Mouse (Mus musculus): Measurements from ENCODE around the gene Sigmar1.
A peak's percentile ranks its signal among the peaks of the same experiment; 100 is the strongest.
"Not testable (repeated sequence)": the region's sequence is repeated elsewhere in the genome, so short reads cannot be mapped to it uniquely, and the experiment has no call there.

Gene Sigmar1

DNA sequence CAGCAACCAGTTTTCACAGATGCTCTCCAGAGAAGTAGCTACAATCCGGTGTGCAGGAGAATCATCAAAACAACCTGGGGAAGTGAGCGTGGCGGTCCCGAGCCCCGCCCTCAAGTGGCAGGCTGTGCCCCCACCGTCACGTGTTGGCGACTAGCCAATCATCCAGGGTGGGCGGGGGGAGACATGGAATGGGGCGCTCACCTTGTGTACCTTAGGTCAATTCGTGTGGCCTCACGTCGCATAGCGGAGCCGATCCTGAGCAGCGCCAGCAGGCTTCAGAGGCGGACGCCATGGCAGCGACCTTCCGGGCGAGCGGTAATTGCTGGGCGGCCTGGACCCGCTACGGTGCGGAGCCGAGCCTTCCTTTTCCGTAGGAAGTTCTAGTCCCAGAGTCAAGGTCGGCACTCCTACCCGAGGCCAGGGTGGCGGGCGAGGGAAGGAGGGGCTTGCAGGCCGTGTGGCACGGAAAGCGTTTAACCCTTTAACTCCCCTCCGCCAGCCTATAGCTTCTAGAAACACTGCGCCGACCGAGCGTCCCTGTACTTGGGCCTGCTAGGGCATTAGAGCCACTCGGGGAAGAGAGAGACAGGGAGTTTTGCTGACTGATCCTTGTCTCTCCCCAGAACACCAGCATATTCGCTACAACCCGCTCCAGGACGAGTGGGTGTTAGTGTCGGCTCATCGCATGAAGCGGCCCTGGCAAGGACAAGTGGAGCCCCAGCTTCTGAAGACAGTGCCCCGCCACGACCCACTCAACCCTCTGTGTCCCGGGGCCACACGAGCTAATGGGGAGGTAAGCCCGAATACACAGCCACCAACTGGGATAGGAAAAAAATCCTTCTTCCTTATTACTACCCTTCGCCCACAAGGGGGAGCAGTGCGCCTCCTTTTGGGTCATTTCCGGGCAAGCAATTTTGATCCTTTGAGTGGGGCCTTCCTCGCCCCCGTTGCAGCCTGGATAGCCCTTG lies at the start of gene Sigmar1:
TSS of gene Sigmar1 (minus strand) at position 820 of the 968 bp plus-strand sequence.
- DNase-seq (ENCODE audit: low read depth, low spot score), result peak; percentile 94

DNA sequence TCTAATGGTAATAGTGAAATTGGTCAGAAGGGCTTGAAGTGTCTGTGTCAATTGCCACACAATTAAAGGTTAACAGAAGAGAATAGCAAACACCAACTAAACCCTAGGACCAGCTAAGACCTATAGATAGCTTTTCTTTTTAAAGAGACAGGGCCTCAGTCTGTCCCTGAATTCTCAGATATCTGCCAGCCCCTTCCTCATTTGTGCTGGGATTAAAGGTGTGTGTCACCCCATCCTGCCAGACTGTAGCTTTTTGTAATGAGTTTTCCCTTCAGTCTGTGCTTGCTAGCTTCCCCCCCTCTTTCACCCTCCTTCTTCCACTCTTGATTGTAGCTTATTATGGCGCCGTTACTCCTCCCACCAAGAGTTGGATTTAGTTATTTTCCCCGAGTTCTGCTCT lies 27.2 kb upstream of the Sigmar1 start:
- not testable (repeated sequence) for DNase-seq (ENCODE audit: low read depth, low spot score)

DNA sequence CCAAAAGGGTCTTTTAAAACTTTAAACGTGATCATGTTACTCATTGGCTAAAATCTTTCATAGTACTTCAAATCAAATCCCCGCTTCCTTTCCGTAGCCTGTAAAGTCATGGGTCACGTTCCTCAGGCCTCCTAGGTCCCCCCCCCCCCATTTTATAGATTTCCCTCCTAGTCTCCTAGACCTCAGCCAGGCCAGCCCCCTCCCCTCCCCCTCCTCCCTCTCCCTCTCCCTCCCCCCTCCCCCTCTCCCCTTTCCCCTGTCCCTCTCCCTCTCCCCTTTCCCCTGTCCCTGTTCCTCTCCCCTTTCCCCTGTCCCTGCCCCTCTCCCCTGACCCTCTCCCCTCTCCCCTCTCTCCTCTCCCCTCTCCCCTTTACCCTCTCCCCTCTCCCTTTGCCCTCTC lies 26.8 kb upstream of the Sigmar1 start:
- not testable (repeated sequence) for DNase-seq (ENCODE audit: low read depth, low spot score)

DNA sequence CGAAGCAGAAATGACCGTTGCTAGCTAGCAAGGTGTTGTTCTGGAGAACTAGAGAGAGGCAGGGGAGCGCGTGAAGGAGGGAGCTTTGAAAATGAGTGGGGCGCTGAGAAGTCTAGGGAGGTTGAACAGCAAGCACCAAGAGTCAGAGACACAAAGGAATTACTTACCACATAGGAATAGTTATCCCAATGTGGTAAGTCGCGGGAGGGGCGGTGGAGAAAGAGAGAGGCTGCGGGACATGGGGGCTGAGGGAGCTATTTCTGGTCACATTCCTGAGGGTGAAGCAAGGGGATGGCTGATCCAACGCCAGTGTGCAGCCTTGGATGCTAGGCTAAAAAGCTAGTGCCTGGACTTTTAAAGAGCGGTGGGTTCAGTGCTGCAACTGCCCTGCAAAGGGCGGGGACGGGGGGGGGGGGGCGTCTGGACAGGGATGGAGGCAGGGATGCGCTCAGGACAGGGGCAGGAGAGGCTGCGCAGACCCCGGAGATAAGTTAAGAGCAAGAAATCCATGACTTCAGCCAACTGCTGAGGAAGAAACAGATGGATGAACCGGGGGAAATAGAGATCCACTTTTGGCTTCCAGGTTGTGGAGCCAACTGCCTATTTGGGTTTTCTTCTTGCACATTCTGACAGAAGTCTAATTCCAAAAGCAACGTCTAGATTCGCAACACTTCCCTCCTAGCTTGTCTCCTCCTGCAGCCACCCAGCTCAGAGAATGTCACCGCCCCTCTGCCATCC lies 26.0 kb upstream of the Sigmar1 start:
- DNase-seq (ENCODE audit: low read depth, low spot score), result not testable (repeated sequence)

DNA sequence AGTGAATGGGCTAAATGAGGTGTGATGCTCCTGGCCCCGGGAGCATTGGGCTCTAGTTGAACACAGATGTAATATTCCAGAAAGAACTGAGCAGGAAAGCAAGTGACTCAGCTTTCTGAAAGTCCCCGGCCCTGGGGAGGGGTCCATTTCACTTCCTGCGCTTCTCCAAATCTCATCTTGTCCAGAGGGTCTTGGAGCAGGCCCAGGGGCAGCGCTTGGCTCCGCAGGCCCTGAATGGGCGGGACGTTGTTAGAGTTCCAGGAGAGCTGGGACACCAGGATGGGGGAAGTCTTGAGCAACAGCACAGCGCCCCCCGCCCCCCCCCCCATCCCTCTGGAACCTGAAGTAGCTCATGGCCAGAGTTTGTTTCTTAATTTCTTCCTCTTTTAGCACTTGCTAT lies 25.3 kb upstream of the Sigmar1 start:
- not testable (repeated sequence) for DNase-seq (ENCODE audit: low read depth, low spot score)

DNA sequence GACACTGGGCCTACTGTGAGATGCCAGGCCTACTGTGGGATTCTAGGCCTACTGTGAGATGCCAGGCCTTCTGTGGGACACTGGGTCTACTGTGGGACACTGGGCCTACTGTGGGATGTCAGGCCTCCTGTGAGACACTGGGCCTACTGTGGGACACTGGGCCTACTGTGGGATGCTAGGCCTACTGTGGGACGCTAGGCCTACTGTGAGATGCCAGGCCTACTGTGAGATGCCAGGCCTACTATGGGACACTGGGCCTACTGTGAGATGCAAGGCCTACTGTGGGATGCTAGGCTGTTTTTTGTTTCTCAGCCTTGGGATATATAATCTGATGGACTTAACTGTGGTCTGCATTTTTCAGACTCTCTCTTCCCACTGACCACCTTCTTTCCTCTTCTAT lies 19.9 kb upstream of the Sigmar1 start:
- DNase-seq (ENCODE audit: low read depth, low spot score), result not testable (repeated sequence)

DNA sequence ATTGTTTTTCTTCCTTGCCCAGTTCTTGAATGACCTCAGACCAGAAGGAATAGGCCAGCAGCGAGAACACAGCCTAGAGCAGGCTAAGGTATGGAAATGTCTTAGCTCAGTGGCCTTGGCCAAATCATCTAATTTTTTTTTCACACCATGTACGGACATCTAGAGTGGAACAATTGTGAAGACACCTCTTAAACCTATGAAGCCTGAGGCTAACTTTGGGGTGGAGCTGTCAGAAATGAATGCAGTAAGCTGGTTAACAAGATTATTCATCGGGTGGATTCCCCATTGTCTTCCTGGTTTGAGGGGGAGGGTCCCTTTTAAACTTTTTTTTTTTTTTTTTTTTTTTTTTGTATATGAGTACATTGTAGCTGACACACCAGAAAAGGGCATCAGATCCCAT lies 18.5 kb upstream of the Sigmar1 start:
- DNase-seq (ENCODE audit: low read depth, low spot score), result peak; percentile 49

DNA sequence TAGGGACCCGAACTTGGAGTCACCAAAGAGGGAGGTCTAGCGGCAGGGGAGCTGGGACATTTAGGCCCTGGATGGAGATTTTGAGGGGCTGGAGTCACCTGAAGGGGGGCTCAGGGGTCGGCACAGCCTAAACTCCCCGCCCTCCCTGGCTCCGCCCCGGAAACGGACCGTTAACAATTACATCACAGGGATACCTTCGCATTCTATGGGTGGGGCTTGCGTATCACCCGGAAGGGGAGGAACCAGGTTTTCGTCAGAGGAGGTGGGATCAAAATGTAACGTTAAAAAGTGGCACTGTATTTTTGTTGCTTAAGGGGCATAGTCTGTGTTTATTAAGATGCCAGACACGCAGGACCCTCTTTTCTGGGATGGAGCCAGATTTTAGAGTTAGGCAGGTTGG lies 18.0 kb upstream of the Sigmar1 start, which contains the start of gene Ccl27a:
TSS of gene Ccl27a (minus strand) at position 246 of the 400 bp plus-strand sequence.
- peak; percentile 89 for DNase-seq (ENCODE audit: low read depth, low spot score)

DNA sequence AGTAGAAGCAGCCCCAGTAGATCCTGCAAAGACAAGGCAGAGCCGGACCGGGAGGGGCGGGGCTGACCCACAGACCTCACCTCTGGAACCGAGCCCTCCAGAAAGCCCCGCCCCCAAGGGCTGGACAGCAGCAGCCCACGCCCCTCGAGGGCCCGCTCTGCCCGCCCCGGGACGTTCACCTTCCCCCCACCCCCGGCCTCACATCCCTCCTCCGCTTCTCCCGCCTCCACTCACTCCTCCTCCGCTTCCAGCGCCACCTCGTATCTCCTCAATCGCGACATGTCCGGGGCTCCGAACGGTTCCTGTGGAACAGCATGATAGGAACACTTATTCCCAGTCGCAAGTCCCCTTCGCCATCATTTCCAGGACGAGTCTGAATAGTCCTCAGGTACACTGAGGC lies 17.5 kb upstream of the Sigmar1 start:
- peak; percentile 77 for DNase-seq (ENCODE audit: low read depth, low spot score)

DNA sequence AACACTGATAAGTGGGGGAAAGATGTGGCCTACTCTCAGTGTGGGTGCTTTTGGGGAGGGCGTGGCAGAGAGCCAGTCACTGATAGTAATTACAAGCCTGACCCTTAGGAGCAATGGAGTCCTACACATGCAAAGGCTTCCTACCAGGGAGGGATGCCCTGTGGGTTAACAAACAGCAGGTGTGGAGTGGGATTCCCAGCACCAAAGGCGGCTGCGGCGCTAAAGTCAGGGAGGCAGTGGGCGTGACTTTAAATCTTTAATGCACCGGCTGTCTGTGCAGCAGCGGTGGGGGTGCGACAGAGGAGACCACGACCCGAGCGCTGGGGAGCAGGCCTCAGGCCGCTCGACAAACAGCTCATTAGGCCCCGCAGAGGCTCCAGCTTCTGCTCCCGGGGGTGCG lies 17.0 kb upstream of the Sigmar1 start:
- not testable (repeated sequence) for DNase-seq (ENCODE audit: low read depth, low spot score)

DNA sequence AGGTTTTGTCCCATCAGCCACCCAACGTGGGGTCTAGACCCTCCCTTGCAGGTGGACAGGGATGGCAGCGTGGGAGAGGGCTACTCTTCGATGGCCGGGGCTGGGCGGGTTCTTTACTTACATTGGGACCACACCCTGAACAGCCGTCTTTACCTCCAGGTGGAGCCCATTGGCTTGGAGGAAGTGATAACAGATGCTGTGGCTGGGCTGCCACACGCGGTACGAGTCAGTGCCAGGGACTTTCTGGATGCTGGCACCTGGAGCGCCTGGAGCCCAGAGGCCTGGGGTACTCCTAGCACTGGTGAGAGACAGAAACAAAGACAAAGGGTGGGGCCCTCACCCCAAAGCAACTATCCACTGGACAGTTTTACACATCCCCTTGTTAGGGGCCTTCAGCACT lies 11.3 kb upstream of the Sigmar1 start:
- not testable (repeated sequence) for DNase-seq (ENCODE audit: low read depth, low spot score)

DNA sequence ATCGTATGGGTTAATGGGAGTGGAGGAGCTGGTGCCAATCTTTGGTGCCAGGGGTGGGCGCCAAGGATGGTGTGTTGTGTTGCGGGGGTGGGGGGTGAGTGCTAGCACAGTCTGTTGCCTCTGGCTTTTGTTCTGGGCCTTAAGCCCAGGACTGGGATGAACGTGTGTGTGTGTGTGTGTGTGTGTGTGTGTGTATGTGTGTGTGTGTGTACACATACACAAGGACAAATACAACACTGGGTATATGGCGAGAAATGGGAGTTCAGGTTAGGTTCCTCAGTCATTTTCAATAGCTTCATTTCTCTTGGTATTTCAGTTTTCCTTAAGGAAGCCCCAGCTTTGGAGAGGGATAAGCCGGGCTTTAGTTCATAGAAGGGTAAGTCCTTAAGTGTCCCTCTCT lies 7.2 kb upstream of the Sigmar1 start:
- DNase-seq (ENCODE audit: low read depth, low spot score), result not testable (repeated sequence)

DNA sequence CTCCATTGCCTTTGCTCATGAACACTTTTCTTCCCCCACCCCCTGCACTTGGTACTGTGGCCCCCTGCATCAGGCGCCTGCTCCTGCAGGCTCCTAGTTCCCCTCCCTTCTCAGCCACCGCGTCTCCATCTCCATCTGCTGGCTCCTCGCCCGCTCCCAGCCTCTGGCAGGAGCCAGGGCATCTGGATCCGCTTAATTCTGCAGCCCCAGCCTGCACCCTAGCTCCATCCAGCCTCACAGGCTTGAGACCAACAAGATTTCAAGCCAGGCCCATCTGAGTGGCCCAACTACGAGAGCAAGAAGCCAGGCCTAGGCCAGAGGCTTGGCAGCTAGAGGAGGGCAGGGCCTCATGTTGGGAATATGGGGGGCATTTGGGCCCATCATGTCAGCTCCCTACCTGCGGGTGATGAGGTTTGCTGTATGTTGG lies 6.7 kb upstream of the Sigmar1 start:
- not testable (repeated sequence) for DNase-seq (ENCODE audit: low read depth, low spot score)

DNA sequence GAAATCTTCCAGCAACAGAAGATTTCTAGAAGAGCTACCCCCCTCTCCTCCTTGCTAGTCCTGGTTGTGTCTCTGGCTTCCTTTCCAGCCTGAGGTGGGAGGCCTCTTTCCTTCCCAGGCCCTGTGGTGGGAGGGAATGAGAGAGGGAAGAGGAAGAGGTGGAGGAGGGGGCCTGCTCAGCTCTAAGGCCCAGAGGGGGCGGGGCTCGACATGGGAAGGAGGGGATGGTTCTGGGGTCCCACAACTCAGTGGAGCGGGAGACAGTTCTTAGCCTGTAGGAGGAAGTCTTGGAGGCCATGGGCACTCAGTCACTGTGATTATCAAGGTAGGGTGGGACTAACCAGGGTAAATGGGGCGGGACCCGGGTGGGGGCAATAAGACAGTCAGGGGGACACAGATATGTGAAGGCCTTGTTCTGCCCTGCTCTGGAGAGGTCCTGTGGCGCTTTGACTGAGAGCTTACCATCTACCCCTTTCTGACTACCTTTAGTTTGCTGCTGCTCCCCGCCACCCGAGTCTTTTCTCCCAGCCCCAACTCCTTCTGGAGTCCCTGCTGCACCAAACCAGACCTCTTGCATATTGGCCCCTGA lies 6.2 kb upstream of the Sigmar1 start:
- no peak for DNase-seq (ENCODE audit: low read depth, low spot score)

DNA sequence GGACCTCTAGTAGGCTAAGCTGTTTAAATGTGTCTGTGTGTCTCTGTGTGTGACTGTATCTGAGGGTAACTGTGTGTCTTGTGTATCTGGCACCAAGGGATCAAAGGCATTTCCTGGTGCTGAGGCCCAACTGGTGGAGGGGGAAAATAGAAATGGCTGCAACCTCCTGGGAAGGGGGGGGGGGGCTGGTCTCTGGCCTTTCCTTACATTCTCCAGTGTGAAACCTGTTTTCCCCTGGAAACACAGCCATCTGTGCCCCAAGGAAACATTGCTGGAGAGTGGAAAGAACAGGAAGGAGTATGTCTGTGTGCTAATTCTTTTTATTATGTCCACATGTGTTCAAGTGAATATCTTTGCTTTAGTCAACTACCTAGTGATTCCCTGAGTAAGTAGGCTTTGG lies 5.7 kb upstream of the Sigmar1 start:
- no peak for DNase-seq (ENCODE audit: low read depth, low spot score)

DNA sequence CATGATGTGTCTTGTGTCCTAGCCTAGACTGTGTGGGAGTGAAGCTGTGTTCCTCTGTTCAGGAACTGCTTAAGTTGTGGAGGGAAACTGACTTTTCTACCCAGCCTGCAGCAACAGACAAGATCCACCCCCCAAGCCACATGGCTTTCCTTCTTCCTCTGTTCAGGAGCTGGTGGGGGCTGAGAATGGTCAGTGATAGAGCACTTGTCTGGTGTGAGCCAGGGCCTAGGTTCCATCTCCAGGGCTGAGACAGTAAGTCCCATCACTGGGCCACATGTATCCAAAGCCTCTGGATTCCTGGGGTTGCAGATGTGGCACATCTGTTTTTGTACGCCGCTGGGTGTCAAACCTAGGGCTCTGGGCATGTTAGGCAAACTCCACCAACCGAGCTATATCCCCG lies 5.0 kb upstream of the Sigmar1 start:
- no peak for DNase-seq (ENCODE audit: low read depth, low spot score)

DNA sequence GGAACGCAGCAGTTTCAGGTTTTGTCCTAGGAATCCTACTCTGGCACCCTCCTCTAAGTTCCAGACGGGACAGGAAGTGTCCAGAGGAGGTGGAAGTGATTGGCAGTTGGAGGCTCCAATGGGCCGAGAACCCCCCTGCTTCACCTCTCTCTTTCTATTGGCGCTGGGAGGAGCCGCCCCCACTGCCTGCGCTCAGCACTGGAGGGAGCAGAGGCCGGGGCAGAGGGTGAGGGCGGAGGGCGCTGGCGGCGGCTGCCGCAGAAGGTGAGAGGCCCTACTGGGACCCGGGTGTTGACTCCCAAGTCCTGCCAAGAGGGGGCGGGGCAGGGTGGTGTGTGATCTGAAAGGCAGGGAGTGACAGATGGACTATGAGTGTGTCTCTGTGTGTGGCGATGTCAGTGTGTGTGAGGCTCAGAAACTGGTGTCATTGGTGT lies 4.3 kb upstream of the Sigmar1 start:
- DNase-seq (ENCODE audit: low read depth, low spot score), result peak; percentile 35

DNA sequence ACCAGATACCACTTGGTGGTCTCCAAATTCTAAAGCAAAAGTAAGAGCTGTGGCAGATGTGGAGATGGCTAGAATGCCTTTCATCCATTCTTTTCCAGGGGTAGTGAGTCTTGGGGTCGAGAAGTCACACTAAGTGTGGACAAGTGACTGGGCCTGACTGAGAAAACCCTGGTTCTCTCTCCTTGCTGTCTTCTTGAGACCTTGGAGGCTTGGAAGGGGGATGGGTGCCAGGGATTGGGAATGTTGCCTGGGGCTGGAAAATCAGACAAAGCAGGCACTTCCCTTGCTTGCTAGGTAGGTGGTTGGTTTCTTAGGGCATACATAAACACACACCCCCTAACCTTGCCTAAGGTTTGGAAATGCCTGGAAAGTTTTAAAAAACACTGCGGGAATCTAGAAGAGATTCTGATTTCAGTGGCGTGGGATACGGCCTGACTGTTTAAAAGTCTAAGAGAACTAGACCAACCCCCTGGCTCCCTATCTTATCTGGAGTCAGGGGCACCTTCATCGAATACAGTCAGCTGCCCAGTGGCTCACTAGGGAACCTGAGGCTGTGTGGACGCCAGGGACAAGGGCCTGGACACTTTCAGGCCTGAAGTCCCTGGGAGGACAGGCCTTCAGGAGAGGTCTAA lies 3.8 kb upstream of the Sigmar1 start:
- no peak for DNase-seq (ENCODE audit: low read depth, low spot score)

DNA sequence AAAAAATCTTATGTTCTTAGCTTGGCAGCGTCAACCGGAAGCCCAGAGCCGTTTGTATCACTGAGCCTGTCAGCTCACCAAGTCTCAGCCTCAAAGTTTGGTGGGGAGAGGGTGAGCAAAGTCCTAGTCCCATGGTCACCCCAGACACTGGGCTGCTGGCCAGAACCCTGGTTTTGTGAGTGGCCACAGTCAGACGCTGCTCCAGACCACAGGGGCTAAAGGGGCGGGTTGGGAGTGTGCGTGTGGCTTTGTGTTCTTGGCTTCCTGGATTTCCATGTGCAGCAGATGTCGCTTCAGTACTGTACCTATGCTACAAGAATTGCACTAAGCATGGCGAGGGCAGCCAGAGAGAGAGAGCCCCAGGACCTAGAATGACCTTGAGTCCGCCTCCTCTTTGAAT lies 3.2 kb upstream of the Sigmar1 start:
- DNase-seq (ENCODE audit: low read depth, low spot score), result no peak

DNA sequence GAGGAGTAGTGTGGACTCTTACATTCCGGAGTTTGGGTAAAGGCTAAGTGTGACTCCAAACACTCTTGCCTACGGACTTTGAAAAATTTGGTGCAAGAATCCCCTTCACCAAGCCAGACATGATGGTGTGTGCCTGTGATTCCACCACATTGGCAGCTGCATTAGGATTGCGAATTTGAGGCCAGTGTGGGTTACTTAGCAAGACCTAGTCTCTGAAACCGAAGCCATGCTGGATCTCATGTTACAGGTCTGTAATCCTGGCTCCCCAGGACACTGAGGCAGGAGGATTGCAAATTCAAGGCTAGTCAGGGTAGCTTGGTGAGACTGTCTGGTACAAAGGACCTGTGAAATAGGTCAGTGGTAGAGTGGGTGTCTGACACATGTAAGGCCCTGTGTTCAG lies 2.7 kb upstream of the Sigmar1 start:
- DNase-seq (ENCODE audit: low read depth, low spot score), result no peak

DNA sequence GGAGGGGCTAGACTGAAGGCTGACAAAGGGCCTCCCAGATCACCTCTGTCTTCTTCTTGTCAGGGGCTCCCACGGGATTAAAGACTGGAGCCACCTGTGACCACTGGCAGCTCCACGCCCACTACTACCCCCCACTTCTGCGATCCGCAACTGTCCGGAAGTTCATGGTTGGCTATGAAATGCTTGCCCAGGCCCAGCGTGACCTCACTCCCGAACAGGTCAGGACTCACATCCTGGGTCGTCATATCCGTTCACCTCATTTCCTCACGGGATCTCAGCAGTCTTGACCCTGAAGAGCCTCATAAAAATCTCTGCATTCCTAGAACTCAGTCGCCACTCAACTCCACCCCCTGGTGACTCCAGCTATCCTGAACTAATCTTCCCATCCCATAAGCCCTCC lies 2.1 kb upstream of the Sigmar1 start:
- no peak for DNase-seq (ENCODE audit: low read depth, low spot score)

DNA sequence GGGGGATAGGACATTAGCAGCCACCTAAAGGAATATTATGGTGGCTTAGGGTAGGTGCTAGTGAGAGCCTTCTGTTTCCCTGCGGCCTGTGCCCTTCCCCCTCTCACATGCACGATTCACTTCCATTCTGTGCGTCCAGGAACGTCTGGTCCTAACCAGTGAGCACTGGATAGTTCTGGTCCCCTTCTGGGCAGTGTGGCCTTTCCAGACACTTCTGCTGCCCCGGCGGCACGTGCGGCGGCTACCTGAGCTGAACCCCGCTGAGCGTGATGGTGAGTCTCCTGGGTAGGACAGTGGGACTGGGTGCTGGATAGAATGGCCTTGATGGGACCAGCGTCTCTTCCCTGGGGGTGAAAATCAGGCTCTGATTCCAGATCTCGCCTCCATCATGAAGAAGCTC lies 1.4 kb upstream of the Sigmar1 start:
- no peak for DNase-seq (ENCODE audit: low read depth, low spot score)

Measured in CD4-positive helper T cell, adult 2 months (primary cell).